Mouse (Mus musculus) limb, embryonic 14.5 days (tissue): ENCODE data around the gene Ablim1. TPM values are rescaled to one million over a fixed set of nuclear protein-coding genes. Genes with fewer than 3 reads are reported as not detected.

Experiments
- ATAC-seq: fragments of 200-750 bp; cut with Nextera tagmentation; 2 replicates; pipeline ENCODE4 v1.8.0; 2017; ENCODE audit warnings: low read depth, moderate number of reproducible peaks, moderate TSS enrichment; ENCODE audit not compliant: low FRiP score
- DNase-seq: peaks from one replicate; pipeline ENCODE4 v3.0.0-alpha.2; 2015; ENCODE audit warnings: low spot score
- H3K27ac ChIP-seq: fragments of 300-500 bp; sonication (generic); replicated peaks from 2 replicates; pipeline ENCODE4 v1.5.1; 2014; ENCODE audit warnings: low read depth, mild to moderate bottlenecking, low read length, moderate library complexity, mixed read lengths
- H3K27me3 ChIP-seq: fragments of 300-500 bp; sonication (generic); 2 replicates; pipeline ENCODE4 v1.6.1; 2014; ENCODE audit warnings: low read length, mixed read lengths; ENCODE audit not compliant: control insufficient read depth, insufficient read depth
- H3K36me3 ChIP-seq: fragments of 300-500 bp; sonication (generic); 2 replicates; pipeline ENCODE4 v1.6.1; 2014; ENCODE audit warnings: mild to moderate bottlenecking, low read length, moderate library complexity, mixed read lengths; ENCODE audit not compliant: control insufficient read depth, insufficient read depth
- H3K4me1 ChIP-seq: fragments of 300-500 bp; sonication (generic); 2 replicates; pipeline ENCODE4 v1.6.1; 2014; ENCODE audit warnings: antibody characterized with exemption, low read length, mixed read lengths; ENCODE audit not compliant: control insufficient read depth, insufficient read depth
- H3K4me2 ChIP-seq: fragments of 300-500 bp; sonication (generic); replicated peaks from 2 replicates; pipeline ENCODE4 v1.6.1; 2014; ENCODE audit warnings: low read depth, mild to moderate bottlenecking, low read length, moderate library complexity; ENCODE audit not compliant: severe bottlenecking
- H3K4me3 ChIP-seq: fragments of 300-500 bp; sonication (generic); replicated peaks from 2 replicates; pipeline ENCODE4 v1.5.1; 2014; ENCODE audit warnings: low read length
- H3K9ac ChIP-seq: fragments of 300-500 bp; sonication (generic); 2 replicates; pipeline ENCODE4 v1.6.1; 2014; ENCODE audit warnings: mild to moderate bottlenecking, low read depth, low read length, moderate library complexity; ENCODE audit not compliant: severe bottlenecking
- H3K9me3 ChIP-seq: fragments of 300-500 bp; sonication (generic); 2 replicates; pipeline ENCODE4 v1.6.1; 2016; ENCODE audit warnings: low read length; ENCODE audit not compliant: control insufficient read depth
- POLR2A ChIP-seq: fragments of 200-500 bp; IDR thresholded peaks from 2 replicates; pipeline ENCODE4 v1.8.0; 2012; ENCODE audit warnings: inconsistent platforms, mild to moderate bottlenecking, moderate library complexity, borderline replicate concordance; ENCODE audit not compliant: insufficient read depth, insufficient read length; ENCODE audit errors: extremely low read depth
- whole genome bisulfite sequencing: fragments of 180-500 bp; shearing (Covaris S2); extraction: QIAGEN DNeasy Blood & Tissue Kit; methylation state at CpG from one replicate; pipeline ENCODE4 v1.1.7; 2014; 5-methylcytosine and 5-hydroxymethylcytosine counted together
- polyA plus RNA-seq, 2 experiments: library from polyadenylated mRNA; depleted of rRNA in 1 of 2; stranded (reverse) in 1 of 2; unstranded in 1 of 2; fragments of >200 nt; fragmentation: Nextera tagmentation in 1 of 2; extraction: Ambion mirVana in 1 of 2; gene quantifications; 2 replicates each; pipeline versions ENCODE4 v1.2.1 to v1.2.3; 2012 to 2014

The Ablim1 gene
- polyA plus RNA-seq, 2 experiments, result 30.6 to 76.9 TPM

DNA sequence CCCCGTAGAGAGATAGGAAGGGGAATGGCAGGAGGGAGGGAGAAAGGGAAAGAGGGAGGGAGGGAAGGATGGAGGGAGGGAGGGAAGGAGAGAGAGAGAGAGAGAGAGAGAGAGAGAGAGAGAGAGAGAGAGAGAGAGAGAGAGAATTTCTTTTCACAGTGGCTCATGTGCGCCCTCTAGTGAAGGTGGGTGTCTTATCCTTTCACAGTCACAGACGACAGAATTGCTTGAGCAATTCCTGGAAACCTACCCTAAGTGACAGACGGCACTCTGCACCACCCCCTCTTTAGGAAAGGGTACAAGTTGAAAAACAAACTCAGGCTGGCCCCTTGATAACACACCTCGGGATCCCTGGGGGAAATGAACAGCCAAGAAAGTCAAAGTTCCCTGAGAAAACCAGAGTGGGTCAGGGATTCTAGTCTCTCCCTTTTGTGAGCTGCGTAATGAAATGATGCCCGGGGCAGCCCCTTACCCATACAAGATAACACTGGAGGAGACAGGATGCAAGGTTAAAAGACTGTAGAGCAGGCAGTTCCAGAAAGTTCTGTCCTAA is 11.1 kb upstream of the Ablim1 start:
- WGBS, result 31% methylated on average over 7 of the region's 7 CpGs
- DNase-seq (peak; percentile 71), ATAC-seq (no peak)
- Histone ChIP-seq H3K27me3 (no peaks in the 10 kb centered on the region), H3K9ac (no peak overlapping the region), H3K36me3 (no peaks in the 10 kb centered on the region), H3K4me3 (no peak overlapping the region), H3K4me1 (no peaks in the 10 kb centered on the region), H3K9me3 (no peaks in the 10 kb centered on the region), H3K27ac (no peak overlapping the region), H3K4me2 (no peak overlapping the region)
- TF ChIP-seq POLR2A, result no peak

DNA sequence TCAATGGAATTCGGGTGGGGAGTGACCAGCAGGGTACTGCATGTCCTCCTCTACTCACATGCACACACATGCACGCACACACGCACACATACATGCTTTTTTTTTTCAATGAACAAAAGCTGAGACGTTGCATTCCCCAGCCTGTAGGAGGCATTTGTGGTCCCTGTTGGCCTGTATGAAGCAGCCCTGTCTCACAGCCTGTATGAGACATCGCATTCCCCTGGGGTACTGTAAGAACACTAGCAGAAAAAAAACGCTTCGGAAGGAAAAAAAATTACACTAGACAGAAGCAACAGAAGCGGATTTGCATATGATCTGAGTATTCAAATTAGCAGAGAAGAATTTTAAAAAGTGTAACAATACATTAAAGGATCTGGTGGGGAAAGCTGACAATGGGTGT is 8.4 kb upstream of the Ablim1 start:
- WGBS, result 81% methylated on average over 8 of the region's 8 CpGs

DNA sequence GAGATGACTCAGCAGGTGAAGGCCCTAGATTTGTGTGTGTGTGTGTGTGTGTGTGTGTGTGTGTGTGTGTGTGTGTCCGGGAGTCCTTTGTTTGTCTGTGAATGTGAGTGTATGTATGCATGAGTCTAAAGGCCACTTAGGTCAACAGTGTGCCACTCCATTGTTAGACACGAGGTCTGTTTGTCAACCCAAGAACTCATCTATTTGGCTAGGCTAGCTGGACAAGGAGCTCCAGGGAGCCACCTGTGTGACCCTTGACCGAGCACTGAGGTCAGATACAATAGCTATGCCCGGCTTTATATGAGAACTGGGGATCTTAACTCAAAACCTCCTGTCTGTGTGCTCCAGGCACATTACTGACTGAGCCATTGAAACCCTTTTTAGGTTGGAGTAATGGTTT is 7.8 kb upstream of the Ablim1 start:
- DNase-seq, result no peak
- no peaks in the 10 kb centered on the region for H3K4me1 ChIP-seq
- no peaks in the 10 kb centered on the region for H3K27me3 ChIP-seq
- no peak for TF ChIP-seq POLR2A
- H3K36me3 ChIP-seq, result no peaks in the 10 kb centered on the region
- H3K9ac ChIP-seq, result no peak overlapping the region
- H3K9me3 ChIP-seq, result no peaks in the 10 kb centered on the region
- 86% methylated on average over 4 of the region's 4 CpGs for WGBS
- no peak overlapping the region for H3K4me3 ChIP-seq
- no peak overlapping the region for H3K4me2 ChIP-seq
- no peak for ATAC-seq
- H3K27ac ChIP-seq, result no peak overlapping the region

More for the DNA sequence above, 8.4 kb upstream of the Ablim1 start:
- DNase-seq, result no peak
- Histone ChIP-seq H3K4me1 (no peaks in the 10 kb centered on the region), H3K4me3 (no peak overlapping the region), H3K36me3 (no peaks in the 10 kb centered on the region), H3K4me2 (no peak overlapping the region), H3K27me3 (no peaks in the 10 kb centered on the region), H3K9me3 (no peaks in the 10 kb centered on the region), H3K27ac (no peak overlapping the region), H3K9ac (no peak overlapping the region)
- TF ChIP-seq POLR2A, result no peak
- ATAC-seq, result no peak

DNA sequence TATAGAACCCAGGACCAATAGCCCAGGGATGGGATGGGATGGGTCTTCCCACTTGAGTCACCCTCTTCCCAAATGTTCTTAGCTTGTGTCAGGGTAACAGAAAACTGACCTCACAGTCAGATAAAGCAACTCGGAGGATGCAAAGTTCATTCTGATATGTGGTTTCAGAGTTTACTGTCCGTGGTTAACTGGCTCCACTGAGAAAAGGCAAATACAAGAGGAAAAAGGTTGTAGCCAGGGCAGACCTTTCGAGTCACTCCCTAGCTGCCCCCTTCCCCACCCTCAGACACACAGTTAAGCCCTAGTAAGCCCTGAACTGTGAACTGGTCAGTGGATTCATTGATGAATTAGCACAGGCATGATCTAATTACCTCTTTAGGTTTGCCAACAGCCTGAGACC is 7.1 kb upstream of the Ablim1 start:
- DNase-seq, result no peak
- H3K36me3 ChIP-seq, result no peaks in the 10 kb centered on the region
- H3K9ac ChIP-seq, result no peak overlapping the region
- no peak for TF ChIP-seq POLR2A
- no peak overlapping the region for H3K4me3 ChIP-seq
- H3K4me2 ChIP-seq, result no peak overlapping the region
- 80% methylated on average over 3 of the region's 3 CpGs for WGBS
- ATAC-seq, result no peak
- H3K27ac ChIP-seq, result no peak overlapping the region
- no peaks in the 10 kb centered on the region for H3K9me3 ChIP-seq
- no peaks in the 10 kb centered on the region for H3K4me1 ChIP-seq
- H3K27me3 ChIP-seq, result no peaks in the 10 kb centered on the region

DNA sequence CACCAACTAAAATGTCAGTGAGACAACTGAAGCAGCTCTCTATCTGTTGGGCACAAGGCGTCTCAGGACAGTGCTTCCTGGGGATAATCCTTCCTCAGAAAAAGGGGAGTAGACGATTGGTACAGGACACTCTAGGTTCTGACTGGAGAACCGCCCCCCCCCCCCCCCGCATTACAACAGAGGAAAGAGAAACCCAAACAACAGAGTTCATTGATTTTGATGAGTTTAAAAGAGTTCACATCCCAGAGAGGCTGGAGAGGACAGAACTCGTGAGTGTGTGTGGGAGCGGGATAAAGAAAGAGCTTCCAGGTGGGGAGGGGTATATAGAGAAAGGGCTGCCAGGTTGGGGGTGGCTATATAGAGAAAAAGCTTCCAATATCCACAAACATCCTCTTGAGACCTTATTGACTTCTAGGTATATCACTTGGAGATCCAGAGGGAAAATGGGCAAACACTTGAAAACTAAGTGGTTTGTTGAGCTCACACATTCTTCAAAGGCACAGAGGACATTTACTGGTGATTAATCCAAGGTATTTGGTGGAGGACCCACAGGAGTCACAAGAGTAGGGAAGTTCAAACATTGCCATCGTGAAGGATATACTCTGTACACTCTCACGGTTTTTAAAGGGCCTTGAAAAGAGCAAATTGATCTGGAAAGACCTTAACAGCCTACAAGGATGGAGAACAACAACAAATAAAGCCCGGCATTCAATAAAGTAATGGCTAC is 6.1 kb upstream of the Ablim1 start:
- Histone ChIP-seq H3K9me3 (no peaks in the 10 kb centered on the region), H3K4me1 (no peaks in the 10 kb centered on the region), H3K36me3 (no peaks in the 10 kb centered on the region), H3K4me2 (no peak overlapping the region), H3K4me3 (no peak overlapping the region), H3K27me3 (no peaks in the 10 kb centered on the region), H3K27ac (no peak overlapping the region), H3K9ac (no peak overlapping the region)
- no peak for DNase-seq
- no peak for TF ChIP-seq POLR2A
- ATAC-seq, result no peak
- WGBS, result 83% methylated on average over 9 of the region's 9 CpGs

DNA sequence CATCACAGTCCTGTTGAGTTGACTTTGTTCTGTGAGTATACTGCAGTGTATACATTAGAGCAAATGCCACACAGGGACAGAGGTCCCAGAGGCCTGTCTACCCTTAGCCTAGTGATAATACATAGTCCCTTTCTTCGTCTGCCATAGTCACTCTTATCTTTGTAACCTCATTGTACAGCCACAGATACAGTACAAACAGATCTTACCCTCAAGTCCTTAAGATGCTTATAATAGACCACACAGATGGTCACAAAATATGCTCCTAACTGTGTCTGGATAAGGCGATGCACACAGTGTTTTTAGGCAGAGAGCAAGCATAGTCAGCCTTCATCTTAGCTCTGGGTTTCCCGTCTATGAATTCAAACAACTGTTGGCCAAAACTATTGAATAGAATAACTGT is 1.9 kb upstream of the Ablim1 start:
- Histone ChIP-seq H3K36me3 (no peaks in the 10 kb centered on the region), H3K9ac (no peak overlapping the region), H3K9me3 (no peaks in the 10 kb centered on the region), H3K27ac (no peak overlapping the region), H3K4me1 (peaks cover 10% of the 10 kb centered on the region), H3K27me3 (peaks cover 28% of the 10 kb centered on the region; the same call in 1 of the 2 replicates), H3K4me3 (no peak overlapping the region), H3K4me2 (no peak overlapping the region)
- no peak for TF ChIP-seq POLR2A
- WGBS, result 84% methylated on average over 3 of the region's 3 CpGs
- DNase-seq (no peak), ATAC-seq (no peak)
